Mouse (Mus musculus) brain, adult 2 months (tissue): ENCODE data around the gene Gkn3.
A peak's percentile ranks its signal among the peaks of the same experiment; 100 is the strongest.

Experiments
- DNase-seq: peaks from one replicate; pipeline ENCODE4 v3.0.0; 2011; ENCODE audit warnings: low read depth, low spot score

The Gkn3 gene

DNA sequence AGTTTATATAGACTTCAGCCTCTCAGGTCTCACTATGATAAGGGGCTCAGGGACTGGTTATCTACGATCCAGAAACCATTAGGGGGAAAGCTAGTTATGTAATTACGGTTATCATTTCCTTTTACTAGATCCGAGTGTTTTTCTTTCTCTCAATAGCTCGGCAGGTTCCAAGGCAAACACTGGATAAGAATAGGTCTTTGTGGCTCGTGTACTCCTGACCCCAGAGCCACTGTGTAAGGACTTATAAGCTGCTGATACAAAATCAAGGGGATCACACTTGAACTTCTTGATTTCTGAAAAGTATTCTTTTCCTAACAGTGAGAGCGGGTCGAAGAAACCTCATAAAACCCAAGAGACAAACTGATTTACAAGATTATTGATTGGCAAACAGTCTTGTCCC, at the start of gene Gkn3:
Gkn3 (minus strand) TSS at position 59 of the 400 bp plus-strand sequence.
- no peak for DNase-seq

DNA sequence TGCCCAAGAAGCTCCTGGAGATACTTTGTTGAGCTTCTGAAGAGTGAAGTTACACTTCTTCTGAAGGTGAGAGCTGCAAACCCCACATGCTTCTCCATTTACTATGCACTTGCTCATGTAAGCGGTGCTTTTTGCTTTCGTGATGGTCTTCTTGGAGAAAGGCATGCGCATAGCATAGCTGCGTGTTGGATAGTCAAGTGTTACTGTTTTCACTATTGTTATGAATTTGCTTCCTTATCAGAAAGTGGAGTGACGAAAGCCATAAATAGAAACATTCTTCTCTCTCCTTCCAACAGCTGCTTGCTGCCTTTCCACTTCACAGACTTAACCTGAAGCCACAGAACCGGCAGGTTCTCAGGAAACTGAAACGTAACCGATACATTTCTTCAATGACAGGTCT, 48.0 kb upstream of the Gkn3 start:
- no peak for DNase-seq

DNA sequence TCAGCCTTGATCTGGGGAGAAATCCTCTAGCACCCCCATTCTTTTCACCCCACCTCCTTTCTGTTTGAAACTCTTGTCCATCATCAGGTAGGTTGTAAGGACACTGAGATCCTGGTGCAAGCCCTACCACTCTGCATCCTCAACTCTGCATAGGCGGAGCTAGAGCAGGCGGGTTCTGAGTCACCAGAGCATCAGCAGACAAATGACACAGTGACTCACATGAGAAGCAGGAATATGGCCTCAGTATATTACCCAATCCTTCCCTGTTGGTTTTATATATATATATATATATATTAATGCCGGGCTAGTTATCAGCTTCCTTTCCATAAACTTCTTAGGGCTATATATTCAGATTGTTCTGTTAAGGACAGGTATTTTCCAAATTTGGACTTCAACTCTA, 47.1 kb upstream of the Gkn3 start:
- DNase-seq = peak; percentile 6

DNA sequence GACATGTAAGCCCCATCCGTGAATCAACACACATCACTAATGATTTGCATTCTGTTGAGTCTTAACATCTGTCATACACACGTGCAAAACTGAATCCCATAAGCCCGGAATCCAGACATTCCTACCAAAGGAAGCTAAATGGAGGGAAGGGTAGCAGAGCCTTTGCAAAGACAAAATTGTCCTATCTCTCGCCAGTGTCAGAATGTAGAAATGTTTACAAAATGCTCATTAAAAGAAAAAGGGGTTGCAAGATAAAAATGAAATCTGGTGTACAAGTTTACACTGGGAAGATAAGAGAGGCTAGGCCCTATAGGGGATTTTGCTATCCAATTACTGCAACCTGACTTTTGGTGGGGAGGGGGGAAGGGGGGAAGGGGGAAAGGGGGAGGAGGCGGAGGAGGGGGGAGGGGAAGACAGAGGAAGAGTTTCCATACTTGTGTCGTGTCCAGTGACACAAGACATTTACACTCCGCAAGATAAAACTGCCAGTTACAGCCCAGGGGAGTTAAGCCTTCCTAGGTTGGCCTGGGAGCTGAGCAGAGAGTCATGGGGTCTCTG, 39.8 kb upstream of the Gkn3 start, which contains the start of gene Bmp10:
Bmp10 (plus strand) TSS at position 508 of the 558 bp plus-strand sequence.
- no peak for DNase-seq

DNA sequence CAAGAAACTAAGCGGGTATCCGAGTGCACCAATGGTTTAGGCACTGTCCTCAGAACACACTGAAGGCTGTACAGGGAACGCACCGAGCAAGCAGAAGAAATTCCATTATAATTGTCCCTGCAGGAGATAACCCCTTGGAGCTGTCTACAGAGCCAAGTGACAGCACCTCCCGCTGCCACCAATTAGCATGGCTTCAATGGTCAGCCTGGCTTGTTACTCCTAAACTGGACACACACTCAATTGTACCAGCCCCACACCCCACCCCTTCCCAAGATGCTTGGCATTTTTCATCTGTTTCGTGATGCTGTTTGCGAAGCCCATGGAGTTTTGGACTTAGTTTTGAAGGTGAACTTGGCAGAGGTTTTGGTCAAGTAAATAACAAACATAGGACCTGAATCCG, 38.9 kb upstream of the Gkn3 start:
- DNase-seq = no peak

DNA sequence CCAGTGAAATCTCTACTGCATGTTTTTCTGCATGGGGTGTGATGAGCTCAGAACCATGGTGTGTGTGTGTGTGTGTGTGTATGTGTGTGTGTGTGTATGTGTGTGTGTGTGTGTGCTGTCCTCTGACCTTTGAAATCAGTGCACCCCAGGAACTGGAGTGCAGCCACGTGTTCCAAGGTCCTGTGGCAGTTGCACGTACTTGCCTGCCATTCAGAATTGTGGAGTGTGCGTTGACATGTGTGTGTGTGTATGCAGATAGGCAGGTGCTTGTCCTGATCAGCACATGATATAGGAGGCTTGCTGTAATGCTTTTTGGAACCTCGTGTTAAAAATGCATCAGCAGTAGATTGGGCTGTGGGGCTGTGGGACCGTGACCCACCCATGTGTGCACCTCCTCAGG, 38.2 kb upstream of the Gkn3 start:
- DNase-seq = no peak

DNA sequence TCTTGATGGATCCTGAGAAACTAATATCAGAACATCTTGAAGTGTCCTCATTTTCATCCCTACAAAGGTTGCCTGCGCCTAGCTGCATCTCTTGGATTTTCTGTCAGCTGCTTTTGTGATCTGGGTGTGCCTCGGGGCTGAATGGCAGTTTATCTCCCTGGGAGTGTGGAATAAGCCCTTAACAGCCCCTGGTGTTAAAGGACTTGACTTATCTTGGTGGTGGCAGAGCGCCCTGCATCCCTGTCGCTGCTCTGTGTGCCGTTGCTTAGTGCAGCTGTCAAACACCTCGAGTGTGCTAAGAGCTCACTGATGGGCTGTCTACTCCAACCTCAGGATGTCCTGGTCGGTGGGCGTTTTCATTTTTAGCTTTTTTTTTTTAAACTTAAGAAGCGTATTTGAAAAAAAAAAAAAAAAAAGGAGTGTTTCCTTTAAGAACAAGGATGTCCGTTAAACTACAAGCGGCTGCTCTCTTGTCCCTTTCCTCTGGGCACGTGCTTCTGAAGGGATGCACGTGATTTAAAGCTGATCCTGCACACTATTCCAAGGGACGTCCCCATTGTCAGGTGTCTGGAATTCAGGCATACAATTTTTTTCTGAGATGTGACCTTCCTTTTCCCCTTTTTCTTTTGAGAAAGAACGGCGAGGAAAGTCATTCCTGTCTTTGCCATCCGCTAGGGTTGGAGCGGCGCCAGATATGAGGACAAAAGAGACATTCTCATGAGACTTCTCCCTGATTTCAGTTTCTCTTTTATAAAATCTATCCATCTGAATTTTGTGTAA, 35.5 kb upstream of the Gkn3 start:
- peak; percentile 20 for DNase-seq

DNA sequence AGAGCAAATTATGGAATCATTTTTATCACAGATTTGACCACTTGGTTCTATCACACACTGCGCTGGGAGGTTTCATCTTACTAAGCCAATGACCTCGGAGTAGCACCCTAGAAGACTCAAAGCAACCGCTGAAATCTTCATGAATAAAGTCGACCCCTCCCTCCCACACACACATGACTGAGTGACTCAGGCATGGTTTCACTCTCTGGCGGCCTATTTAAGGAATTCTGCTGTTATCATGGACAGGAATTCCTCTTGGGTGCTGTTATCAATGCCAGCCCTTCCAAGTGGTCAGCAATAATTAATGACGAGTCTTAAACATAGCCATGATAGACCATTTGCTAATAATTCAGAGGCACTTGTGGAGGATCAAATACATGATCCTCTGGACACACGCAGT, 33.6 kb upstream of the Gkn3 start:
- DNase-seq = no peak

DNA sequence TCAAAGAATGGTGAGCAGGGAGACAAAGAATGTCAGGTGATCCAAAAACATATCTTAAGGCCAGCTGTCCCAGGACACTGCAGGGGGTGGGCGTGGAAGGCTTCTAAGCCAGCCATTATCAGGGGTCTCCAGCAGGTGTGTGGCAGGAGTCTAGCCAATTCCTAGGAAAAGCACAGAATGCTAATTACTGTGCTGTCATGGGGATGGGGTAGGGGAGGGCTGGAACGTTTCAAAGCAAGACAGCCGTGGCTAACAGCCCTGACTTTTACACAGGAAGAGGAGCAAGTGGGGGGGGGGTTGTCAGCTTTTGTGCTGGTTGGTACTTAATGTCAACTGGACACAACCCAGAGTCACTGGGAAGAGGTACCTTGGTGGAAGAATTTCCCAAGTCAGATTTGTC, 23.3 kb upstream of the Gkn3 start:
- no peak for DNase-seq

DNA sequence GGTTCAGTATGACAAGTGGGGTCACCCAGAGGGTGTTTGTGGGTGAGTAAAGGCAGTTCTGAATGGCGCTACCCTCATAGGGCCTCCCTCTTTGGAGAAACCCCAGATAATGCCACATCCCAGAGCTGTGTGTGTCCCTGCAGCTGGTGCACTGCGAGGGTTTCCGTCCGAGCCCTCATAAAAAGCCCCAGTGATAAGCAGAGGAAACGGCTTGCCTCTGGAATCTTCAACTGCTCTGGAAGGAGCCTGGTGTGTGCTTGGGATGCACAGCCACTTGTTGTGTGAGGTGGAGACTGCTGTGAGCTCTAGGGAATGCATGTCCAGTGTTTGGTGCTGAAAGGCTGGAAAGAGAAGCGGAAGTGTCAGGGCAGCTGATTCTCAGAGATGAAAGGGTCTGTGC, 12.7 kb upstream of the Gkn3 start:
- no peak for DNase-seq

DNA sequence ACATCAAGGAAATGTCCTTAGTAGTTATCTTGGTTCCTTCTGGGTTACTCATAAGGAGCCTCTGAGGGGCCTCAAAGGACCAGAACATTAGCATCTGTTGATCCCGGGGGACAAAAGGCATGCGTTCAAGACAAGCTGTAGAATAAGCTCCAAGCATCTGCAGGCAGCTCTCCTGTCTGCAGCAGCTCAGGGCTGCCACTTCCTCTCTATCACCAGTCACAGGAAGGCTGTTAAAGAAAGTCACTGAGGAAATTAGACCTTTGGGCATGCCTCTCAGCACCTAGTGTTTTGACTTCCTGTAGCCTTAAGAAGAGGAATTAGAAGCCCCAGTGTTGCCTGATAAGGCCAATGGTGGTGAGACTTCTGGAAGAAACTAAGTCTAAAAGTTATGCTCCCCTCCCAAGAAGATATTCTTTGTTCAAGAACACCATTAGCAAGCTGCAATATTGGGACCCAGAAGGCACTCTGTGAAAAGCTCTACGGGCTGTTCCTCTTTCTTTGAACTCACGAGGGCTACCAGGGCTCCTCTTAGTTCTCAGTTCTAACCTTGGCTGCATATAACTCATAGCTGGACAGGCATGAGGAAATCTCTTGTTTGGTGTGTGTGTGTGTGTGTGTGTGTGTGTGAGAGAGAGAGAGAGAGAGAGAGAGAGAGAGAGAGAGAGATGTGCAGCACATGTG, 11.3 kb upstream of the Gkn3 start:
- no peak for DNase-seq

DNA sequence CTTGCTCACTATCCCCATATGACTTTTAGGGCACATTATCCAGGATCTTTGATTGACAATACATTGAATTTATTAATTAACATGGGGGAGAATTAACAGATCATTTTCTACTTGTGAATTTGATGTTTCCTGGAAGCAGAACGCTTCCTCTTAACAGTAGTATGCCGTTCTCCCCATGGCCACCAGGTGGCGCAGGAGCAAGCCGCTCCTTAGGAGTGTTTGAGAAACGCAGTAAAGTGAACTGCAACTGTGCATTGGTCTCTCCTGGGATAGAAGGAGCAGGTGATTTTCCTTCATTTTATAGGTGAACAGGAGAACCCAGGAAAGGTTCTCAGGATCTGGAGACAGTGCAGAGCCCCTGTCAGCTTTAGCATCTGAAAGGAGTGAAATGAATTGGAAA, 10.4 kb upstream of the Gkn3 start:
- DNase-seq = peak; percentile 81

DNA sequence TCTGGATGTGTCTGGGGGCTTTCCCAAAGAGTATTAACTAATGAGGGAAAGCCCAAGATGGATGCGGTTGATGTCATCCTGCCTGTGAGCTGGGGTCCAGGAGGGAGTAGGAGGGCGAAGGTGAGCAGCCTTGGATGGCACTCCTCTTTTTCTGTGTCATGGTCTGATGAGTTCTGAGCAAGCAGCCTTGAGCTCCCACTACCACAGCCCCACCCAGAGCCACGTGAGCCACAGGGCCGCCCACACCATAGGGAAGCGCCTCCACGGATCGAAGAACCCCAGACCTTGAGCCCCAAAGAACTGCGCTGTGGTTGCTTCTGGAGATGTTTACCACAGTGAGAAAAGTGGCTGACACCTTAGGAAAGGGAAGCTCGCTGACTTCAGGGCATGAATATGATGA, 6.0 kb upstream of the Gkn3 start:
- DNase-seq = no peak

DNA sequence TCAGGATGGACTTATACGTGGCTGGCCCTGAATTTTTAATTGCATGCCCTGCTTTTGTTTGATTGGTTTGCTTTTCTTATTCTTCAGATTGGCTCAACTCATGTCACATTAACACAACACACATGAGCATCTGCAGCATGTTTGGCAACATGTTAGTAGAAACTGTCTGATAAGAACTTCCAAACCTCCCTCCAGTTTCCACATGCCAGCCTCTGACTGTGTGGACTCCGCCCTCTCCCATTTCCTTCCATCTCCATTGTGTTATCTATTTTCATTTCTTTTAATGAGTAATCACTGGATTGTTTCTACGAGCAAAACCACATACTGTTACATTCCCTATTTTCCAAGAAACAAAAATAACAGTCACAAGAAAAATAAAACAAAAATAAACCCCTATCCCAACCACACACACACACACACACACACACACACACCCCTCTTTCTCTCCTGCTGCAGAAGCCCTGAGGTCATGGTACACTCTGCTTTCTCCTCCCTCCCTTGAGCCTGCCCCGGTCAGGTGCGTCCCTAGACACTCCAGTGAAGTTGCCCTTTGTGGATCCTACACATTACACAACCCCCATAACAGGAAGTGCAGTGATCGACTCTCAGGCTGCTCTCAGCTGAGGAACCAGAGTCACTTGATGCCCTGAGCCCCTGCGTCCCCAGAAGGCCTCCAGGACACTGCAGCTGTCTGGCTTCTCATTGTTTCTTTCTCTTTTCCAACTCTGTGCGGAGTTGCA, 4.9 kb upstream of the Gkn3 start:
- DNase-seq = no peak

DNA sequence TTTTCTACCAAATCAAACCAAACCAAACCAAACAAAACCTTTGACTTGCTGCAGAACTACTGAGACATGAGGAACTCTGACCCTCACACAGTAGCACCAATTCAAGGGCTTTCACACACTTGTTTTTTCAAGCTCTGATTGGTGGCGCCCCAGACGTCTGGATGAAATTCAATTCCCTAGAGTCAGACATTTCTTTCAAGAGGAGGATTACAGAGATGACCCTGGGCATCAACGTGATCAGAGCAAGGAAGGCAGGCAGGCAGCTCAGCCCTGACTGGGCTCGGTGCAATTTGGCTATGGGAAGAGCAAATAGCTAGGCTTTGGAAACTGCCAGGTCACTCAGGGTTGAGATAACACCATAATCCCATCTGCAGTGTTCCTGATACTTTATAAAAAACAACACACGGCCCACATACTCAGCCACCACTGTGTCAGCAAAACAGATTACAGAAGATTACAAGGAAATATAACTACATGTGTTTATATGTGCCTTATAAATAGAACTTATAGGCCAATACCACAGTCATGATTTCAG, 787 bp upstream of the Gkn3 start:
- DNase-seq = no peak

DNA sequence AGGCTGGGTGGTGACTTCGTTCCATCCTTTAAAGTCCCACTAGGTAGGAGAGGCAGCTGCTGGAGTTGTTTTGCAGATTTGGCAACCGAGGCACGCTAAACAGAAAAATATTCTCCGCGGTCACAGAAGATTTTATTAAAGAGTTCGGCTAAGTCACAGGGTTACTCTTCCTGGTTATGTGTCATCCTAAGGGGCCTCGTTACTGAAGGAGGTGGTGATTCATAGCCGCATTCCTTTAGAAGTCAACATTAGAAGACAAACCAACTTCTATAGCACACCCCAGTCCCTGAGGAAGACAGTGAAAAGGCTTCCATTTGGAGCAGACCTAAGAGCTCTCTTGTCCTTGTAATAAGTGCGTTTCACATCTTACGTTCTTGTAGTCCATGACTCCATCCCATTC, 2.1 kb downstream of the Gkn3 start:
- DNase-seq = no peak

DNA sequence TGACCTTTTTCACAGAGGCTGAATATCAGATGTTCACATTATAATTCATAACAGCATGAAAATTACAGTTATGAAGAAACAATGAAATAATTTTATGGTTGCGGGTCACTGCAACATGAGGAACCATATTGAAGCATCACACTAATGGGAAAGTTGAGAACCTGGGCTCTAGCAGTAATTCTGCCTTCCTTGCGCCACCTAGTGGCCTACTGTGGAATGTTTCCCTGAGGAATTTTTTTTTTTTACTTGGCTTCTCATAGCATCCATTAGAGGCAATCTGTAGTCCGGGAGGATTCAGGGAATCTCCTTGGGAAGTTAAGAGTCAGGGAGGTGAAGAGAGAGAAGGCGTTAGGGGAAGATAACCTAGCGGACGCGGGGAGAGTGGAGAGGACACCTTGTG, 2.5 kb downstream of the Gkn3 start:
- DNase-seq = peak; percentile 79

DNA sequence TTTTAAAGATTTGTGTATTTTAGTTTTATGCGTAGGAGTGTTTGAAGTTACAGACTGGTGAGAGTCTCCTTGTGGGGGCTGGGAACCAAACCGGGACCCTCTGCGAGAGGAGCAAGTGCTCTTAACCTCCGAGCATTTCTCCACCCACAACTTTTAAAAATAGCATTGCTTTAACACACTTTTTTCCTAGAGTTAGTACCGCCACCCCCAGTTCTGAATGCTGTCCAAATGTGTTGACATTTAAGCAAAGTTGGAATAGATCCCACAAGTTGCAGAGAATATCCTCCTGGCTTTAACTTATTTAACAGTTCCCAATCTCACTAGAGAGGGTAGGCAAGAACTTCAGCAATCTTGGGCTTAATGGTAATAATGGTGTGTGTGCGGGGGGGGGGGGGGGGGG, 4.0 kb downstream of the Gkn3 start:
- peak; percentile 74 for DNase-seq

DNA sequence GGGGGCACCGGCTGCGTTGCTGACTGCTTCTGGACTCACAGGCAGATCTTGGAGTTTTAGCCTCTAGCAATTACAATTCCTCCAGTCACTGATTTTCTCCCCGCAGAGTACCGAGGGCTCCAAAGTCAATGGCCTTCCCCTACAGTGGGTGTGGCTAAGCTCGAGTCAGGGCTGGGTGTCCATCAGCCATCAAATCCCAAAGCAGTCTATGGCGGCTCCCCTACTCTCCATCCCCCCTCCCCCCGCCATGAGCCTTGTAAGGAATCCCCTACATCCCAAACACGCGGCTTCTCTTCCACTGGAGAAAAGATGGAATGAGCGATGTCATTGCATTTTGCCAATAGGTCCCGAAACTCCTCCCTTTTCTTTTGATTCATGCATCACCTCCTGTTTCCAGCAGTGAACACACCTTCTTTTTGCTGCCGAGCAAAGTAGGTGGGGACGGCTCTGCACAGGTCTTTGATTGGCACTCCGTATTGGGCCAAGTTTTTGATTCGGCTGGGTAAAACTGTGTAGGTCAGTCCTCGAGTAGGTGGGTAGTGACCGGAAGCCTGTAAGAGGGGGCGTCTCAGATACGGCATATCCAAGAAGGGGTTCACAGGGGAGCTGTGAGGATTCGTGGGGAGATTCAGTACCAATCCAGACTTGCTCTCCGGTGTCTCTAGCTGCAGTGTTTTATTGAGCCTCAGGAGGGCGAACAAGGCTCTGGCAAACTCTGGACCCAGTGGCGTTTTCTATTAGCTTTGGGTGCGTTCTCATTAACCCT, 4.6 kb downstream of the Gkn3 start:
- peak; percentile 63 for DNase-seq

DNA sequence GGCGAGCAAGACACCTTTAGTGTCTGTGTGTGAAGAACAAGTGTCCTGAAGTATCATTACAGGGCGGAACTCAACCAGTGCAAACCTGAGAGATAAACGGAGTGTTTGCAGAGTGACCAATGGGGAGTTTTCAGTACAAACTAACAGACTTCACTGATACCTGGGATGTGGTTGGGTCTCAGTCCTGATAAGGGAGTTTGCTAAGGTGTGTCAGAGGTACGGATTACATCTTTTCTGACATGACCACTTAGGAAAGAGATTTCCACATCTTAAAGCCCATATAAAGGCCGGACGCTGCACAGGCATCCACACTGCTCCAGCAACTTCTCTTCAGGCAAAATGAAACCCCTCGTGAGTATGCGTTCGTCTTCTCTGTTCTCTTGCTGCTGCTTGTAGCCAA, 15.7 kb downstream of the Gkn3 start, which contains the start of gene Gkn2:
Gkn2 (plus strand) TSS at position 301 of the 400 bp plus-strand sequence.
- no peak for DNase-seq

DNA sequence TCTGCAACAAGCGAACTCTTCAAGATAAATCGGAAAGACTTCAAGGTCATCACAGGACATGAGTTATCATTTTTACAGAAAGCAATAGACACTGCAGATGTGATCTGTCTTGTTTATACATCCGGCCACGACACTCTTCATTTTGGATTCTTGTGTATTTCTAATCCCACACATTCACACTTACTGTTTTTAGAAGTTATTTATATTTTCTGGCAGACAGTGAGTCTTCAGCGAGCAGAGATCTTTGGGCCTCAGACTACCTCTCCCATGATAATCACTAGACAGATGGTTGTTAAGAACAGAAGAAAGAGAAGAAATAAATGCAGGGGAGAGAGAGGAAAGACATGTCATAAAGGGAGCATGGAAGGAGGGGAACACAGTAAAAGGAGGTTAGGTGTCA, 19.5 kb downstream of the Gkn3 start:
- peak; percentile 53 for DNase-seq
